Mouse (Mus musculus): ENCODE results near the gene Itga8.
A peak's percentile ranks its signal among the peaks of the same experiment; 100 is the strongest.

Itga8 gene

DNA sequence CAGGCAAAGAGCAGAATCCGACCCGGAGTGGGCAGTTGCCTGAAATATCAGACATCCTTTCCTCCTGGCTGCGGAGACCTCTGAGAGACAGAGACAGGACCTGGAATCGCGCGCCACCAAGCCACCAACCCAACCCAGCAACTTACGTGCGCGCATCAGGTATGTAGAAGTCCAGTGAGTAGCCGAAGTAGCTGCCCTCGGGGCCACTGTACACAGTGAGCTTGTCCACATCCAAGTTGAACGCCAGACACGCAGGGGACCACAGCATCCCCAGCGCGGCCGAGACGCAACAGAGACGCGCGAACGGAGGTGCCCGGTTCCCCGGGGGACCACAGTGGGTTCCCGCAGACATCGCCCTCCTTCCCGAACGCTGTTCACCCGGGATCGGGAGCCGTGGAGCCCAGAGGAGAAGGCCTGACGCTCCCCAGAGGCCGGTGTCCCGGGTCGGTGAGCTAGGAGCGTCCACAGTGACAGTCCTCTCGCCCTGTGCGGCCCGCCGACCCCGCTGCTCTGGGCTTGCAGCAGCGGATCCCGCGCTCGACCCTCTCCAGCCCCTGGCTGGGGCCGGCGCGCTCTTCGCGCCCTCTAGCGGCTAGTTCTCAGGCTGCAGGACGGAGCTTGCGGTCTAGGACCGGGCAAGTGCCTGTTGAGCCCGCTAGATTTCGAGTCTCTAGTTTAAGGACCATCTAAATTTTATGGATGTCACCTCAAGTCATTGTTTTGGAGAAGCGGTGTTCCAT is at the start of gene Itga8:
TSS of gene Itga8 (minus strand) at position 492 of the 740 bp plus-strand sequence.
- peak; percentile 44 for DNase-seq (ENCODE audit: low read depth, low spot score)

DNA sequence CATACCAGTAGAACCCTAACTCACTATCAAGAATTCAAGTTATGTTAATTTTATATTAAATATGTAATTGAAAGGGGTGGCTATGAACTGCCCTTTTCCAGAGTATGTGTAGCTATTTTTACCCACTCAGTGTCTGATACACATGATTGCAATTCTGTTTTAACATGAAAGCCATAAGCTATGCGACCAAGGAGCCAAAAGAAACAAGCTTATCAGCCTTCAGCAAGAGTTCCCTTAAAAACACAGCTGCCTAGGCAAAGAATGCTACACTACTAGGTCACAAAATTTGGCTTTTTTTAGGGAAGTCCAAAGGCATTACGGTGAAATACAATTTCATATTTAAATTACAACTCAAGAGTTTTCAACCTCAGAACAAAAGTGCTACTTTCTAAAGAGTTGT is 47.2 kb upstream of the Itga8 start:
- DNase-seq (ENCODE audit: low read depth, low spot score) = no peak

DNA sequence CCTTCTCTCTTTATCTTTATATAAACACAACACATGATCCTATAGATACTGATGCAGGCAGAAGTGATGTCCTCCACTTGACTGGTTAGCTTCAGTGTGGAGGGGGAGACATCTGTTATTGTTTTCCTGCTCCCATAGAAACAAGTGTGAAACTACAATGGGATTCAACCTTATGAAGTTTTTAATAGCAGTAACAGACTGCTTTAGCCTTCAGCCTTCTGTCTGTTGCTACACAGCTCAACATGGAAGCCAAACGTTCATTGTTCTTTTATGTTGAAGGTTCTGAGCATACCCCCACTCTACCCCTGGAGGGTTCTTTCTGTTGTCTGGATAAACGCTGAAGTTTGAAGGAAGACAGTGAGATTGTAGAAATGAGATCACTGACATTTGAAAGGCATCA is 30.2 kb upstream of the Itga8 start:
- DNase-seq (ENCODE audit: low read depth, low spot score) = no peak

DNA sequence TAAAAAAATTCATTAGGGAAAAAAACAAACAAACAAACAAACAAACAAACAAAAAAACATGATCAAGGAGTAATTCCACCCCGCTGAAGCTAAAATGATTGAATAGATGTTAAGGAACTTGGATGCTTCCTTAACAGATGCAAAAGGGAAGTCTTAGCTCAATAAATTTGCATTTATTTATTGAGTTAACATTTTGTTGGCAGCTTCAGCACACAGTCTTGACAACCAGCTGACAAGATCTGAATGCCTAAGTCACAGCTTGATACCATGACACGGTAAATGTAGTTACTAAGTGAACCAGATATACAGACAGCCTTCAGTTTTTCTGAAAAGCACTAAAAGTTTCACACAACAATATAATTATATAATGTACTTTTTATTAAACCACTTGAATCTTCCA is 27.9 kb upstream of the Itga8 start:
- no peak for DNase-seq (ENCODE audit: low read depth, low spot score)

DNA sequence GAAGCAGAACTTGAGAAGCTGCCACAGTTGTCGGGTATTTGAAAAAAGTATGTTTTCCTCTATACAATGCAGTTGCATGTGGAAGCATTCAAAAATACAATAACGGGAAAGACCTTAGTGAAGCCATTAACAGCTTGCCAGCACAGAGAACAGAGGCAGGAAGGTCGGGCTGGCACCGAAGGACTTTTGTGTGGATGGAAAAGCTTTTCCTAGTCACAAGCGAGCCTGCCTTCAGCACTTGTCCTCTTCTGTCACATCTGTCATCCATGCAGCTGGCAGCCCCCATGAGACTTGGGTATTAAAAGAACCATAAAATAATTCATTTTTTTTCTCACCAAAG is 27.3 kb upstream of the Itga8 start:
- no peak for DNase-seq (ENCODE audit: low read depth, low spot score)

DNA sequence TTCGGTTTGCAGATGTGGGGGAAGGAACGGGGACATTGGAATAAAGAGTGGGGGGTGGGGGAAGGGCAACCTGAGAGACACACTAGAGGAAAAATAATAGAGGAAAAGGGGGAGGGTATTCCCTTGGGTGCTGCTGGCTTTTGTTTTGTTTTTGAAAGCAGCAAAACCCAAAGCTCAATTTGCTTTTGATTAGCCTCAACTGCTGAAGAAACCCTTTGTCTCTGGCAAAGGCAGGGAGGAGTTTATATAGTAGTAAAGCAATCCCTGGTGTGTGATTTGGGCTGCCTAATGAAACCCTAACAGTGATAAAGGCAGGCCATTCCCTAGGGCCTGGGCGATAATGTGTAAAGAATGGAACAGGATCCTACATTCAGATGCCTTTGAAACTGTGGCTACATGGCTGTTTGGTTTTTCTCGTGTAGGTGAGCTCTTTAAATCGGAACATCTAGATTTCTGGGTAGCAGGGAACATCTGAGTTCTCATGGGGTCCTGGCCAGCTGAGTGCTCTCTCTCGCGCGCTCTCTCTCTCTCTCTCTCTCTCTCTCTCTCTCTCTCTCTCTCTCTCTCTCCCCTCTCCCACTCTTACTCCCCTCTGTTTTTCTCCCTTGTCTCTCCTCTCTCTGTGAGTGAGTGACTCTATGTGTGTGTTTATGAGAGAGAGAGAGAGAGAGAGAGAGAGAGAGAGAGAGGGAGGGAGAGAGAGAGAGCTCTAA is 26.8 kb upstream of the Itga8 start:
- no peak for DNase-seq (ENCODE audit: low read depth, low spot score)

DNA sequence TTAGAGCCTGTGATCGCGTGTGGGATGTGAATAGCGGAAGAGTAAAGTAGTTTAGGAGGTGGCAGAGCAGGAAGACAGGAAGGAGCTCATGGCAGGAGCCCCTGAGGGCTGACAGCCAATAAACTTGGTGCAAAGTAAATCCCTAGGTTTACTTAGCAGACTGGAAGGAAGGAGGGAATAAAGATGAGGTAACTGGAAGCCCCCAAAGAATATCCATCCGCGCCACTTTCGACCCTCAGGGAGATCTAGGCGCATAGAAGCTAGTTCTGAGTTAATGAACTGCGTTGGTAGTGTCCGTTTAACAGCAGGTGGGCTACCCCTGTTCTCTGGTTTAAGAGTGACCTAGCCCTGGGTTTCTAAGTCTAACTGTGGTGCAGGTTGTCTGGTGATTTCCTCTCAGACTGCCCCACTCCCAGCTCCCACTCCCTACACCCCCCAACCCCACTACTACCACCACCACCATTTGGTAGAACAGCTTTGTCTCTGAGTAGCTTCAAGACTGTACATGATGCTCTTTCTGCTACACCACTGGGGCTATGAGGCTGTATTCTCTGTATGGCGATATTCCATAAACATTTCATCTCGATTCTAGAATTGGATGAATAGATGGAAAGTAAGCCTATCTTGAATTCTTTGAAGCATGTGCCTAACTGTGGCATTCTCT is 26.1 kb upstream of the Itga8 start:
- DNase-seq (ENCODE audit: low read depth, low spot score) = no peak

DNA sequence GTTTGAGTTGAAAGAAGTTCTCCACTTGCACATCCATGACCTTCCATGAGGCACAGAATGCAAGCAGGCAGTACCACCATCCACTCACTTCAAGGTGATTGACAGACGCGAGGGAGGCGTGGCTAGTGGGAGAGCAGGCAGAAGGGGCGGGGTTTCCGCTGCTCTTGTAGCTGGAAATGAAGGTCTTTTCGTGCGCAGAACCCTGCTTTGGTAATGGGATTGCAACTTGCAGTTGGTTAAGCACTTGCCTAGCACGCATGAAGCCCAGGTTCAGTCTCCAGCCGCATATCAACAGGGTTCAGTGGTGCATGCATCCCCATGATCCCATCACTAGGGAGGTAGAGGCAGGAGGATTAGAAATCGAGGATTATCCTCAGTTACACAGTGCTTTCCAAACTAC is 25.5 kb upstream of the Itga8 start:
- DNase-seq (ENCODE audit: low read depth, low spot score) = no peak

DNA sequence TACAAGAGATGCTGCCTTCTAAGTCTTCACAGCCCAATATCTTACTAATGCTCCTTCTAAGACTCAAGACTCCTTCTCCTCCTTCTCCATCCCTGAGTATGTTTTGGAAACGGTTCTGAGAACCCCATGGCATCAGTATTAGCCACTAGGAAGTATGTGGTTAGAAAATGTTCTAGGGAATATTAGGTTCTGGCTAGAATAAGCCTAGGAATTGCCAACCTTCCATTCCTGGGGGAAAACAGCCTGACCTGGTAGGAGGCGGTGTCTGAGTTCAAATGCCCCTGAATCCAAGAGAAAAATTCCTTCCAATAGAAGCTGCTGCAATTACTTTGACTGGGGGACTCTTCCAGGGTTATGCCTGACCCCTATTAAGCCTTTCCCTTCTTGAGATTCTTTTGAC is 24.1 kb upstream of the Itga8 start:
- no peak for DNase-seq (ENCODE audit: low read depth, low spot score)

DNA sequence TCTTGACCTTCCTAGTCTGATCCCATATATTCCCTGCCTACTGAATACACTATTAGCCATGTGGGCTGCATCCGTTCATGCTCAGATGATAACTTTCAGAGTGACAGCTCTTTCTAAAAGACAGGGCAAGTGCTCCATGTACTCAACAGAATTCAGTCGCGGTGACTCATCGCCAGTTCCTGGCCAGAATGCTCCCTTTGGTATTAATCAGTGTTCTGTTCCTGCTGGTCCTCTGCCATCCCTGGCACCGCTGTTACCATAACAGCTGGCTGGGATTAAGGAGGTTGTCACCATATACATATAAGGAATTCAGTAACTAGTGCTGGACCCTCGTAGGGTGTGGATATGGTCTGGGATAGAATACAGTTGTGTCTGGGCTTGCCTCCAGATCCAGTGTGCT is 23.7 kb upstream of the Itga8 start:
- DNase-seq (ENCODE audit: low read depth, low spot score) = peak; percentile 98

DNA sequence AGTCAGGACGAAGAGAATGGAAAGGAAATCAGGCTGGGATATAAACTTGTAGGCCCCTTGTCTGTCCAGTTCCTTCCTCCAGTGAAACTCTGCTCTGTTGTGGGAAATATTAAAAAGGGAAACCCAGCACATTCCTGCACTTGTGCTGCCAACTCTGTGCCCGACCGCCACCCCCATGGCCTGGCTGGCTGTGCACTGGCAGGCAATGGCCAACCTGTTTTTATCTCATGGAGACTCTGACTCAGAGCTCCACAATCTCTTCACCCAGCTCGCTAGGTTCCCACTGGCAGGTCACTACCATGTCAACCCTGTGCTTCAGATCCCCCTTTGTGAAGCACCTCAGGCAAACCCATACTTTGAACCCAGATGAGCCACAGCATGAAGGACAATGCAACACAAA is 19.2 kb upstream of the Itga8 start:
- DNase-seq (ENCODE audit: low read depth, low spot score) = no peak

DNA sequence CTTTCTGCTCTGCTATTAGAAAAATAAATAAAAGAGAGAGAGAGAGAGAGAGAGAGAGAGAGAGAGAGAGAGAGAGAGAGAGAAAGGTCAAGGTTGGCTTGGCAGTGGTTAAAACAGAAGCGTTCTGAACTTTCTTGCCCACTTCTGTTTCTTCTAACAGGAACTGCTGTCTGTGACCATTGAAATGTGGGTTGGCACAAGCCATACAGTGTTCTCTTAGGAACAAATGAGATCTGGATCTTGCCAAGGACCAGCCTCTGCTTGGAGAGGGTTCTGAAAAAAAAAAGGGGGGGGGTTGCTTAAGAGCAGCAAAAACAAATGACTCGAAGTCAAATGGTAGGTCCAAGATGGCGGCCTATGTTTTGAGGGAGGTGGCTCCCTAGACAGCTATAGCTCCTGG is 17.0 kb upstream of the Itga8 start:
- no peak for DNase-seq (ENCODE audit: low read depth, low spot score)

DNA sequence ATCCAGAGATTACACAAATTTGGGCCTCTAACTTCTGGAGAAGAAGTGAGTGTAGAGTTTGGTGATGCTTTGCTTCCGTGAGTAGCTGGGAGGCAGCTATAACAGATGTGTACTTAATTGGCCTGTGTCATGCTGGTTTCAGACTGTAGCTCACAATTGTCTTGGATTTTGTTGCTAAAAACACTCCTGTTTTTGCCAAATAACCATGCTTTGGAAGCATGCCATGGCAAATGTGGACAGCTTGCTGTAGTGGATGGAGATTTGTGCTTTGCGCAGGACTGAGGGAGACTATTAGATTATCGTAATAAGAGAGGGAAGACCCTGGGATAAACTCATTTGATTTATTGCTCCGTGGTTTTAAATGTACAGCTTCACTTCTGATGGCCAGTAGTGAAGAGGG is 16.3 kb upstream of the Itga8 start:
- peak; percentile 20 for DNase-seq (ENCODE audit: low read depth, low spot score)

DNA sequence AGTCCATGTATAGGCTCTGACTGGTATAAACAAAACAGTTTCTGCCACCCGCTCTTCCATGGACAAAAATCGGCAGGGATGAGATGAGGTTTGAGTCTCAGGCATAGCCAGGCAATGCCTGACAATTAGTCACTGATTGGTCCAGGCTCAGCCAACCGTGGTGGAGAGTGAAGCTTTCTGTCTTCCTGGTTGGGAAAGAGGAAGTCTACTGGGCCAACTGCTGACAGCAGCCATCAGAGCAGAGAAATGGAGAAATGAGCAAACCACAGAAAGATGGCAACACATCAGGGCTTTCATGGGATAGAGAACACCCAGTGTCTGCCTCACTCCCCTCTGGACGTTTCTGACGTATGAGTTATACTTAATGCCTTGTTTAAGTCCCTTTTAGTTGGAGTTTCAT is 15.6 kb upstream of the Itga8 start:
- DNase-seq (ENCODE audit: low read depth, low spot score) = peak; percentile 67

DNA sequence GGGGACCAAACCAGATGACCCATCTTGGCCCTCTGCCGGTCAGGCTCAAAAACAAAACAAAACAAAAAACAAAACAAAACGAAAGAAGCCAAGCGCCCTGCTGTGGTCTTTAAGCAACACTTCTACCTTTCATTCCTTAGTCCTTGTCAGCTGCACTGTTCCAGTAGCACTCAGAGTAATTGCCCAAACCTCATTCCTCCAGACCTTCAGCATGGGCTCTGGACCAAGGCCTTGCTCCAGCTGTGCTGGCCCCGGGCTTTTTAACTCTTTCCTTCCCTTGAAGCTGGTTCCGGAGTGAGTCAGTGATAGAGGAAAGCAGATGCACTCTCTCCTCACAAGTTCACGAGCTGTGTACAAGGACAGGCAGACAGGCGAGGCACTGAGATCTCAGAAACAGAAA is 14.6 kb upstream of the Itga8 start:
- peak; percentile 51 for DNase-seq (ENCODE audit: low read depth, low spot score)

DNA sequence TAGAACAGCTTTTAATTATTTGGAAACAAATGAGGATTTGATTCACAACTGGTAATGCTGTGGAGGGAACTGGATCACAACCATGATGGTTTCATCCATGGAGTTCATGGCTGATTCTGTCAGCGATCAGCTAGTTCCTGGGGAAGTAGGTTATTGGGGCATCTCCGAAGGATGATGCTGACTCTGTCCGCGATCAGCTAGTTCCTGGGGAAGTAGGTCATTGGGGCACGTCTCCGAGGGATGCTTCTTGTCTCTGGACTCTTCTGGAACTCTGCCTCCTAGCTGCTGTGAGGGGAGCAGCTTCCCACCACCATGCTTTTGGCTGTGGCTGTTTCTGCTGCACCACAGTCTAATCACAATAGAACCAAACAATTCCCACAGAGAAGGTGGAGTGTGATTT is 12.3 kb upstream of the Itga8 start:
- no peak for DNase-seq (ENCODE audit: low read depth, low spot score)

DNA sequence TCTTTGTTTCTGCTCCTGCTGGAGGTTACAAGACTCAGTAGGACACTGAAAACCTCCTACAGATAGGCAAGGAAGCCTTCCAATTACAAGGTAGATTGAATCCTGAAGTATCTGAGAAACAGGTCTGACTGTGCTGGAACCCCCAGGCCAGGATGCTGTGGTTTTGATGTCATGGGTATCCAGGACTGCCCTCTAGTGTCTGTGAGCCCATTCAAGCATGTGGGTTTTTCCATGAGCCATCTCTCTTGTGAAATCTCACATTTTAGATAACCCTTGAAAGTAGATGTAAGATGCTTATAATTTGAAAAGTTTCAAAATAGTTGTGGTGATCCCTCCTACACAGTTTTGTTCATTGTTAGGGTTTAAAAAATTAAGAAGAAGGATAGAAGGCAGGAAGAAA is 6.7 kb upstream of the Itga8 start:
- peak; percentile 60 for DNase-seq (ENCODE audit: low read depth, low spot score)

DNA sequence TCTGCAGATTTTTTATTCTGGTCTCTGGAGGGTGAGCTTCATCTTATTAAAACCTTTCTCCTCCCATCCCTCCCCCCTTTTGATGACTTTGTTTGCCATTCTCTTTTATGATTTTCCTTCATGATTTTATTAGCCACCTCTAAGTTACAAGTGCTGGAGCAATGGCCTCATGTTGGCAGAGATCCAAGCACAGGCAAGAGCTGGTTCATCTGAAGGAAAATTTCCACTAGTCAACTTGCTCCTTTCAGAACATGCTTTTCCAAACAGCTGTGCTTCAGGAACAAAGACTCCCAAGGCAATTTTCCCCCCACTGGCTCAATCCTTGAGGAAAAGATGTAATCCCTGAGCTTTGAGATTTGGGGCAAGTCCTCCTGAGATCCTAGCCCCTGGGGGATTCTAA is 5.6 kb upstream of the Itga8 start:
- peak; percentile 39 for DNase-seq (ENCODE audit: low read depth, low spot score)

DNA sequence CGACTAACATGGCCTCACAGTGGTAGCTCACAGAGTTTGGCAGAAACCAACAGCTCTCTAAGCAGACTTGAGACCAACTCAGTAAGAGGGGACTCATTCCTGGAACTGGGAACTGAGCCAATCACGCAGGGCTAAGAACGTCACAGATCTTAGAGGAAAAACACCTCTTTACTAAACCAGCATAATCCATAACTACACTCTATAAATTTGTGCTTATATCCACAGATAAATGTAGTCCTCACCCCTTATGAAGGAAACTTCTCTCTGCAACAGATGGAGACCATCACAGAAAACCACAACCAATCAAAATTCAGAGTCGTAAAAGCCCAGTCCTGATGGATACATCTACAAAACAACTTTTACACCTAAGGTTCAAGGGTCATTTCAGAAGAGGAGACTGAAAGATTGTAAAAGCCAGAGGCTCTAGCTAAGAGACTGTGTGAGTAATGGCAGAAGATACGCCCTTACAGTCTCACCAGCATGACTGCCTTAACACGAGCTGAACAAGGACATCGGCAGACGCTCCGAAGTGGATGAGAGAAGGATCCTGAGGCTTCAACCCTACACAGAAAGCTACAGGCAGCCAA is 3.4 kb upstream of the Itga8 start:
- no peak for DNase-seq (ENCODE audit: low read depth, low spot score)

DNA sequence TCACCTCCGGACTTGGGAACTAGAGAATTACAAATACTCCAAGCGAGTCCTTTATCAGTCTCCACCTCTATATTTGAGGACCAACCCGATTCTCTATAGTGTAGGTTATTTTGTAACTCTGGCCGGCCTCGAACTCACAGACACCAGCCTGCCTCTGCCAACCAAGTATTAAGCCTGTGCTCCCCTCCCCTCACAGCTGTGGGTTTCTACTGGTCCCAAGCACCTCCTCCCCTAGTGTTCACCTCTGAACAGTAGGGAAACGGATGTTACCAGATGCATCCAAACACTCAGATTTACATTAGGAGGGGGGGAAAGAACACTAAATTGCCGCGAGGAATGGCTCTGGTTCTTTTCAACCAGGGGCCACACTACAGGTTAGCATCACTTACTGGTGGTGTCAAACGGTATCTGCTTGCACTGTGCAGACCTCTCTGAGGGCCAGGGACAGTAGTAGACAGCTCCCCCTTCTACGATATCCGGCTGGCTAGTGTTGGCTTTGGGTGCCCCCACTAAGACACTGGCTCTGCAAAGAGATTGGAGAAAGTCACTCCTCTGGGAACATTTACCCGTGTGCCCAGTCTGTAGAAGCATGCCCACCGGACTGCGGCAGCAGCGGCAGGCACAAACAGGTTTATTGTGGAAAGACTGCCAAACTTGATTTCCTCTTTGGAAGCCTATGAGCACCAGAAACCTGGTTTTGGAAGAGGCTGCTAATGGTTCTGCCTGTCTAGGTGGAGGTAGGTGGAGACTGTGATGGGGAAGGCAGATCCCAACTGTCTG is 1.1 kb downstream of the Itga8 start:
- no peak for DNase-seq (ENCODE audit: low read depth, low spot score)

DNA sequence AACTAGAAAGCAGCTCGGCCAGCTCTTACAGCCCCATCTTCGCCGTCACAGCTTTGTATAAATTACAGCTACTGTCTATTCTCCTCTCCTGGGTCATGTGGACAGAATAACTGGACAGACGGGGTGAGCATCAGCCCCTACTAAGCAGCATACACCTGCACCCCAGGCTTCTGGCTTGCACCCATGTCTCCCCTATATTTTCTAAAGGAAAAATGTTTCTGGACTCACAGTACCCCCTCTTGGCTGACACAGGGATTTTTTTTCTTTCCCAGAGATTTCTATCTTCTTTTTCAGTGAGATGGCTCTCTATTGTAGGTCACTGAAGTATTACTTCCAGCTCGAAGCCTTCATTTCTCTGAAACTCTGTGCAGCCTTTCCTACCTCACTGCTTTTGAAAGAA is 4.4 kb downstream of the Itga8 start:
- DNase-seq (ENCODE audit: low read depth, low spot score) = no peak

DNA sequence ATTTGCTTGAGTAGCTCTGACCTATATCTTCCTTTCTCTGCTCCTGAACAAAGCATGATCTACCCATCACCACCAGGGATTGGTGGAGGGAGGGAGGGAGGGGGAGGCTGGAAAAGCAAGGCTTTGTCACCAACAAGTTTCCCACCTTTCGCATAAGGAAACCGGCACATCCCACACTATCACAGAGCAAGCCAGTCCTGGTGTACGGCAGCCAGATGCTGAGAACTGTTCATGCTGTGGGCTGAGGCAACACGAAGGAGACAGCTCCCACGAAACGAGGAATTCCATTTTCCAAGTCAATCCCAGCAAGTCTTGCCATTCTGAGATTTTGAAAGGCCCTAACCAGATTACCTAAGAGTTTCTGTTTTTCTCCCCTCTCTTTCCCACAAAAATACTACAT is 6.6 kb downstream of the Itga8 start:
- no peak for DNase-seq (ENCODE audit: low read depth, low spot score)

Measured in 3T3-L1 (cell line).